Mouse (Mus musculus) limb, embryonic 11.5 days (tissue): ENCODE measurements around the gene Mad1l1. TPM values are rescaled to one million over a fixed set of nuclear protein-coding genes. Genes with fewer than 3 reads are reported as not detected.
A peak's percentile ranks its signal among the peaks of the same experiment; 100 is the strongest.

Experiments used
- ATAC-seq: fragments of 200-750 bp; cut with Nextera tagmentation; 2 replicates; pipeline ENCODE4 v1.8.0; 2017; ENCODE audit warnings: low read depth; ENCODE audit not compliant: insufficient number of reproducible peaks, low FRiP score, low TSS enrichment
- DNase-seq: peaks from one replicate; pipeline ENCODE4 v3.0.0-alpha.2; 2015; ENCODE audit warnings: low spot score
- H3K27ac ChIP-seq: fragments of 300-500 bp; sonication (generic); replicated peaks from 2 replicates; pipeline ENCODE4 v1.5.1; 2014; ENCODE audit warnings: low read depth, mild to moderate bottlenecking, low read length
- H3K27me3 ChIP-seq: fragments of 300-500 bp; sonication (generic); 2 replicates; pipeline ENCODE4 v1.6.1; 2014; ENCODE audit warnings: mild to moderate bottlenecking, low read length, mixed read lengths; ENCODE audit not compliant: control insufficient read depth, insufficient read depth
- H3K36me3 ChIP-seq: fragments of 300-500 bp; sonication (generic); 2 replicates; pipeline ENCODE4 v1.6.1; 2014; ENCODE audit warnings: mild to moderate bottlenecking, low read length, moderate library complexity, mixed read lengths; ENCODE audit not compliant: control insufficient read depth, insufficient read depth
- H3K4me1 ChIP-seq: fragments of 300-500 bp; sonication (generic); 2 replicates; pipeline ENCODE4 v1.6.1; 2014; ENCODE audit warnings: low read length, mixed read lengths; ENCODE audit not compliant: control insufficient read depth, insufficient read depth
- H3K4me2 ChIP-seq: fragments of 300-500 bp; sonication (generic); 2 replicates; pipeline ENCODE4 v1.6.1; 2014; ENCODE audit warnings: low read depth, mild to moderate bottlenecking, moderate library complexity; ENCODE audit not compliant: severe bottlenecking
- H3K4me3 ChIP-seq: fragments of 300-500 bp; sonication (generic); 2 replicates; pipeline ENCODE4 v1.5.1; 2014; ENCODE audit warnings: low read depth, low read length
- H3K9ac ChIP-seq: fragments of 300-500 bp; sonication (generic); 2 replicates; pipeline ENCODE4 v1.6.1; 2014; ENCODE audit warnings: mild to moderate bottlenecking, low read length
- H3K9me3 ChIP-seq: fragments of 300-500 bp; sonication (generic); 2 replicates; pipeline ENCODE4 v1.6.1; 2016; ENCODE audit warnings: low read length; ENCODE audit not compliant: control insufficient read depth
- WGBS: fragments of 180-500 bp; shearing (Covaris S2); extraction: QIAGEN DNeasy Blood & Tissue Kit; methylation state at CpG from one replicate; pipeline ENCODE4 v1.1.7; 2014; 5-methylcytosine and 5-hydroxymethylcytosine counted together
- polyA plus RNA-seq: library from polyadenylated mRNA; unstranded; fragments of >200 nt; fragmentation: Nextera tagmentation; extraction: Ambion mirVana; gene quantifications from 2 replicates; pipeline ENCODE4 v1.2.1, GENCODE M21; 2014

Gene Mad1l1
- polyA plus RNA-seq, 1 experiment from 2014 or later = 51.5 TPM

DNA sequence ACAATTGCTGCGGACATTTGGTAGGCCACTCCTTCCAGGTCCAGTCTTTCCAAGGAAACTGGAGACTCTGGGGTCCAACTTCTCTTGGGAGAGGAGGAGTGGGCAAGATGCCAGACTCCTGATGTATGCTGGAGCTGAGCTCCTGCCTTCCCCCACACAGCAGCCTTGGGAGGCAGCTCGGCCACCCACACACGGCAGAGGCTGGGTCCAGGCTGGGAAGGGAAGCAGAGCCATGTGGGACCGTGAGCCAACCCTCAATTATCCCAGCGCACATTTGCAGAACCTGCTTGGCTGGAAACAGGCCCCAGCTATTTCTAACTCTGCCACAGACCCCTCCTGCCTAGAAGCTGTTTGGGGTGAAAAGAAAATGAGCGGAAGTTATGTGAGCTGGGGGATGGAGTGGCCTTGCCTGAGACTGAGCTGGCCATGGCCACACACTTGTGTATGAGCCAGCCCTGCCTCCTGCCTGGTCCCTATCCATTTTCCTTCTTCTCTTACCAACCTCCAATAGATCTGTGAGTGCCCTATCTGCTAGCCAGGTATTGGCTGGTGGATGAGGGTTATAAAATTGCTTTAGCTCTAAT lies 260.0 kb downstream of the Mad1l1 start:
- no peaks in the 10 kb centered on the region; the same call in 1 of the 2 replicates for H3K36me3 ChIP-seq
- no peak overlapping the region for H3K9ac ChIP-seq
- no peaks in the 10 kb centered on the region for H3K27me3 ChIP-seq
- no peak overlapping the region for H3K27ac ChIP-seq
- ATAC-seq = no peak
- H3K9me3 ChIP-seq = no peaks in the 10 kb centered on the region
- WGBS = 64% methylated on average over 6 of the region's 6 CpGs
- no peak overlapping the region for H3K4me3 ChIP-seq
- DNase-seq = no peak
- H3K4me1 ChIP-seq = peaks cover 4% of the 10 kb centered on the region
- H3K4me2 ChIP-seq = no peak overlapping the region

GRCm38 (mm10) chr5:140056291-140056690 lies 265.1 kb downstream of the Mad1l1 start:
- no peak for DNase-seq
- H3K27ac ChIP-seq = no peak overlapping the region
- WGBS = 83% methylated on average over 3 of the region's 3 CpGs

DNA sequence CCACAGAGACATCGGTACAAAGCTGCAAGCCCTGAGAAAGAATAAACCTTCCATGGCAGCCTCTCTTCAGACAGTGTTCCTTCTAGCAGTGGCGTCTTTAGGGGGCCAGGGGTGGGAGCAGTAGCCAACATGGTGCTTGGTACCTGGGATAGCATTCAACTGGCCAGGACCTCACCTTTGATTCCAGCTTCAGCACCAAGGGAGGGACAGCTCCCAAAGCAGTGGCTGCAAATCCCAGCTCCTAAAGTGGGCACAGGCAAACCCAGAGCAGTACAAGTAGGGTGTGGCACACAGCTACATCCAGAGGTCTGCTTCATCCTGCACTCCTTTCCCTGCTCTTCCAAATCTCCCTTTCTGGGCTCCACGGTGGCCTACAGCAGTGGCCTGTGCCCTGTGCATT lies 265.9 kb downstream of the Mad1l1 start:
- Histone ChIP-seq H3K9ac (no peak overlapping the region), H3K27ac (no peak overlapping the region), H3K4me1 (no peaks in the 10 kb centered on the region), H3K4me3 (no peak overlapping the region), H3K27me3 (no peaks in the 10 kb centered on the region), H3K9me3 (no peaks in the 10 kb centered on the region), H3K4me2 (no peak overlapping the region), H3K36me3 (no peaks in the 10 kb centered on the region)
- peak; percentile 75 for DNase-seq
- no peak for ATAC-seq
- 81% methylated on average over 3 of the region's 3 CpGs for WGBS

More at GRCm38 (mm10) chr5:140056291-140056690, 265.1 kb downstream of the Mad1l1 start:
- Histone ChIP-seq H3K36me3 (no peaks in the 10 kb centered on the region), H3K27me3 (no peaks in the 10 kb centered on the region), H3K4me1 (peaks cover under 1% of the 10 kb centered on the region), H3K9ac (no peak overlapping the region), H3K4me3 (no peak overlapping the region), H3K4me2 (no peak overlapping the region), H3K9me3 (no peaks in the 10 kb centered on the region)
- no peak for ATAC-seq

- DNase-seq = no peak
- no peak for ATAC-seq
- no peaks in the 10 kb centered on the region for H3K4me1 ChIP-seq
- H3K36me3 ChIP-seq = no peaks in the 10 kb centered on the region
- H3K27ac ChIP-seq = no peak overlapping the region
- H3K9me3 ChIP-seq = no peaks in the 10 kb centered on the region
- no peak overlapping the region for H3K9ac ChIP-seq
- no peak overlapping the region for H3K4me3 ChIP-seq
- H3K4me2 ChIP-seq = no peak overlapping the region
- no peaks in the 10 kb centered on the region for H3K27me3 ChIP-seq
- WGBS = 77% methylated on average over 3 of the region's 3 CpGs
Observed at GRCm38 (mm10) chr5:140053626-140054025, 267.7 kb downstream of the Mad1l1 start.

DNA sequence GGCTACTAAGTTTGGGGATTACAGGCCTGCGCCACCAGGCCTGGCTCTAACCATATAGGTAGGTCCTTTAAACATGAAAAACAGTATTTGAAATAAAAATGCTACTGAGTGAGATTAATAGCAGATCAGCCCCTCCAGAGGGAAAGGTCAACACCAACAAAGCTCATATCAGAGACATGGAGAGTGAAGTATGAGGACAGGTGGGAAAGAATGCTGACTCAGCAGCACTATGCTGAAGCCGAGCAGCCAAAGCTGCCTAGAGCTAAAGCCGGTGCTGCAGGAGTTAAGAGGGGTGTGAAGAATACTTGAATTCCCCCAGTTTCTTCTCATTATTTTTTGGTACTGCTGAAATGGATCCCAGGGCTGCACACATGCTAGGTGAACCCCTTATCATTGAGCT lies 268.9 kb downstream of the Mad1l1 start:
- Histone ChIP-seq H3K4me1 (no peaks in the 10 kb centered on the region), H3K9me3 (no peaks in the 10 kb centered on the region), H3K27ac (no peak overlapping the region), H3K9ac (no peak overlapping the region), H3K36me3 (no peaks in the 10 kb centered on the region), H3K4me2 (no peak overlapping the region), H3K27me3 (no peaks in the 10 kb centered on the region), H3K4me3 (no peak overlapping the region)
- 87% methylated on average over 3 of the region's 3 CpGs for WGBS
- ATAC-seq (no peak), DNase-seq (no peak)

DNA sequence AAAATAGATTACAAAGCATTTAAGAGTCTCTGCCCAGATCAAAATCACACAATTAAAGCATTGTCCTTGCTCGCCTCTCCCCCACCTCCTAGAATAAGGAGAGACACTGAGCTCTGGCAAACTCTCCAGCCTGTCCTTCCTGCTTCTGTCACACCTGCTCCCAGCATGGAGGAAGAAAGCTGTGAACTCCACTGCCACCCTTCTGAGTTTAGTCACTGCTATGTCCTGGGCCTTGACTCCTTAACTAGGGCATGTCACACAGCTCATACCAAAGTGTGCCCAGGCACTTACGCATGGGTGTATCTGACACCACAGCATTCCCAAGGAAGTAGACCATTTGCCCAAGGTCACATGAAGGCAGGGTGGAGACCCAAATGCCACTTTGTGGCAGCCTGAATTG lies 275.9 kb downstream of the Mad1l1 start:
- Histone ChIP-seq H3K9me3 (no peaks in the 10 kb centered on the region), H3K4me1 (peaks cover 27% of the 10 kb centered on the region), H3K4me3 (no peak overlapping the region), H3K36me3 (no peaks in the 10 kb centered on the region), H3K27ac (no peak overlapping the region), H3K27me3 (no peaks in the 10 kb centered on the region), H3K9ac (no peak overlapping the region), H3K4me2 (no peak overlapping the region)
- 91% methylated on average over 2 of the region's 2 CpGs for WGBS
- DNase-seq (no peak), ATAC-seq (no peak)

- ATAC-seq = no peak
- H3K4me3 ChIP-seq = no peak overlapping the region
- H3K36me3 ChIP-seq = no peaks in the 10 kb centered on the region; the same call in 1 of the 2 replicates
- no peak overlapping the region for H3K27ac ChIP-seq
- H3K9me3 ChIP-seq = no peaks in the 10 kb centered on the region
- no peak for DNase-seq
- no peak overlapping the region for H3K4me2 ChIP-seq
- WGBS = 11% methylated on average over 1 of the region's 1 CpGs
- H3K27me3 ChIP-seq = no peaks in the 10 kb centered on the region
- H3K9ac ChIP-seq = no peak overlapping the region
- peaks cover 27% of the 10 kb centered on the region for H3K4me1 ChIP-seq
Observed at GRCm38 (mm10) chr5:140043002-140043401, 278.4 kb downstream of the Mad1l1 start.

GRCm38 (mm10) chr5:140042002-140042611 lies 279.2 kb downstream of the Mad1l1 start:
- H3K27me3 ChIP-seq = no peaks in the 10 kb centered on the region
- DNase-seq (no peak), ATAC-seq (no peak)
- 78% methylated on average over 3 of the region's 3 CpGs for WGBS
- H3K27ac ChIP-seq = no peak overlapping the region
- H3K36me3 ChIP-seq = no peaks in the 10 kb centered on the region; the same call in 1 of the 2 replicates
- no peak overlapping the region for H3K4me3 ChIP-seq
- peaks cover 27% of the 10 kb centered on the region for H3K4me1 ChIP-seq
- no peaks in the 10 kb centered on the region for H3K9me3 ChIP-seq
- H3K9ac ChIP-seq = no peak overlapping the region
- H3K4me2 ChIP-seq = no peak overlapping the region
